18 mouse cellular contexts compared by ENCODE assay signal in the genomic region with DNA sequence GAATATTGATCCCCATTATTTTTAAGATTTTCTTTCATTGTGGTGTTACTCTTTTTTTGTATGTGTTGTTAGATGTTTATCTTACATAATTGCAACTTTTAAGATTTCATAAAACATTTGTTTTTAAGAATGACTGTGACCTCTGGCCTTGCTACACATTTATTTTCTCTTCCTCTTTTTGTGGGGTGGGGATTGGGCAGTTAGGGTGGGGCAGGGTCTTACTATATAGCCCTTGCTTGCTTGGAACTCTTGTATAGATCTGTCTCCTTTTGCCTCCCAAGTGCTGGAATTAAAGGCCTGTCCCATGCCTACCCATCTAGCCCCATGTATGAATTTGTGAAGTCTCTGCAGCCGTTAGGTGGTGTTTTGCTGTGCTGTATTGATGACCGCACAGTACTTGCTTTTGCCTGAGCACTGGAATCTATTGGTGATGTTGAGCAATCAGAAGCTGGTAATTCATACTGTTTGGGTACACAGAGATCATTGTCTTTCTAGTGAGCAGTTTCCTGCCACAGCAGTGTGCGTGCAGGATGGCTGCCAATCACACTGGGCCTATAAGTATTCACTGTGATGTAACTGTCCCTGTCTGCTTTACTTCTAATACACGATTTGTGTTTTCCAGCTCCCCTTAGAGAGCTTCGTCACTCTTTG. TPM values are rescaled to one million over a fixed set of nuclear protein-coding genes. Genes with fewer than 3 reads are reported as not detected.
DNase-seq lines count a peak whose midpoint lies in the region; ATAC-seq and TF ChIP-seq lines count a peak whose summit lies in the region.
"Had no signal": no experiment of that assay in that cellular context is flagged by ENCODE, and none has a peak within 500 bp of the region (broad histone marks: within the 10 kb centered on the region; RNA-seq: fewer than 3 reads in every experiment).

No protein-coding gene starts in this region.

- TF ChIP-seq CTCF in spleen, adult 2 months (IDR thresholded peaks at IDR 0.05; ENCODE audit: extremely low read depth, insufficient read depth, insufficient read length, insufficient replicate concordance), result no peak

- H3K4me2 ChIP-seq in forebrain, embryonic 13.5 days, result no peak overlapping the region
- no peak overlapping the region for H3K4me2 ChIP-seq in forebrain, embryonic 15.5 days (replicated peaks)
- H3K4me2 ChIP-seq in liver, embryonic 11.5 days, result no peak overlapping the region
- no peak overlapping the region for H3K4me2 ChIP-seq in kidney, embryonic 14.5 days (replicated peaks; ENCODE audit: low read depth, low read length)
- H3K4me2 ChIP-seq: heart, embryonic 15.5 days had no signal

- 0 out of 2 replicates have a peak, but pooled peaks have one; percentile 3 for ATAC-seq in forebrain, embryonic 13.5 days
- ATAC-seq in forebrain, embryonic 15.5 days (replicated peaks), result no peak
- ATAC-seq in liver, embryonic 11.5 days (replicated peaks; ENCODE audit: low FRiP score), result peak; percentile 41; the same call in 1 of the 2 replicates
- peak; percentile 62 for ATAC-seq in monocyte, adult 5-6 weeks (replicated peaks; ENCODE audit: insufficient number of reproducible peaks, low FRiP score, low TSS enrichment, poor library complexity, severe bottlenecking)
- no peak; the same call in 1 of the 2 replicates for ATAC-seq in kidney, embryonic 14.5 days (ENCODE audit: low FRiP score, low TSS enrichment)
- ATAC-seq: activated CD4-positive, CD25-positive, alpha-beta regulatory T cell, adult 4 months had no signal

- H3K9ac ChIP-seq in forebrain, embryonic 13.5 days, result no peak overlapping the region
- no peak overlapping the region for H3K9ac ChIP-seq in forebrain, embryonic 15.5 days (replicated peaks)
- no peak overlapping the region for H3K9ac ChIP-seq in liver, embryonic 11.5 days (ENCODE audit: low read depth, low read length)
- no peak overlapping the region for H3K9ac ChIP-seq in kidney, embryonic 14.5 days (ENCODE audit: low read depth, low read length)
- H3K9ac ChIP-seq: heart, embryonic 15.5 days had no signal

- no peak for TF ChIP-seq POLR2A in spleen, adult 2 months (IDR thresholded peaks at IDR 0.05; ENCODE audit: low read depth, low read length)

- no peak overlapping the region for H3K4me3 ChIP-seq in forebrain, embryonic 13.5 days
- no peak overlapping the region for H3K4me3 ChIP-seq in forebrain, embryonic 15.5 days
- H3K4me3 ChIP-seq in spleen, adult 2 months (ENCODE audit: extremely low read depth, insufficient read depth, insufficient read length), result no peak overlapping the region
- no peak overlapping the region for H3K4me3 ChIP-seq in liver, embryonic 11.5 days (ENCODE audit: low read depth, low read length)
- H3K4me3 ChIP-seq in kidney, embryonic 14.5 days (ENCODE audit: low read length), result no peak overlapping the region
- H3K4me3 ChIP-seq: forebrain, embryonic 10.5 days; heart, embryonic 15.5 days; hindbrain, embryonic 10.5 days; midbrain, embryonic 10.5 days had no signal

- H3K27ac ChIP-seq in forebrain, embryonic 13.5 days, result no peak overlapping the region
- H3K27ac ChIP-seq in forebrain, embryonic 15.5 days (replicated peaks), result no peak overlapping the region
- H3K27ac ChIP-seq in spleen, adult 2 months (ENCODE audit: insufficient read depth, low read length), result peak overlapping the region; percentile 58
- no peak overlapping the region for H3K27ac ChIP-seq in liver, embryonic 11.5 days (ENCODE audit: low read depth, low read length)
- H3K27ac ChIP-seq in kidney, embryonic 14.5 days (ENCODE audit: low read depth, low read length), result no peak overlapping the region
- H3K27ac ChIP-seq: forebrain, embryonic 10.5 days; heart, embryonic 15.5 days; hindbrain, embryonic 10.5 days; midbrain, embryonic 10.5 days; stomach, postnatal 0 days had no signal

- DNase-seq in spleen, adult 2 months (ENCODE audit: low read depth in 1 of 2, low spot score in 2 of 2), result no peak
- DNase-seq in spleen, adult 18-20 months, result no peak
- no peak for DNase-seq in liver, embryonic 11.5 days (ENCODE audit: low spot score)
- no peak for DNase-seq in layer of hippocampus, adult 18-20 months (ENCODE audit: low spot score in 2 of 2)
- DNase-seq: adrenal gland, postnatal 14 days; cerebellum, adult 9-10 months; kidney, adult 8-10 months; kidney, postnatal 4 days had no signal

- no peaks in the 10 kb centered on the region for H3K27me3 ChIP-seq in forebrain, embryonic 13.5 days
- H3K27me3 ChIP-seq in forebrain, embryonic 15.5 days, result no peaks in the 10 kb centered on the region
- H3K27me3 ChIP-seq in spleen, adult 2 months (ENCODE audit: control insufficient read depth, insufficient read depth, low read length), result no peaks in the 10 kb centered on the region
- no peaks in the 10 kb centered on the region for H3K27me3 ChIP-seq in liver, embryonic 11.5 days (replicated peaks; ENCODE audit: control insufficient read depth, insufficient read depth, low read length)
- H3K27me3 ChIP-seq in kidney, embryonic 14.5 days (ENCODE audit: control insufficient read depth, insufficient read depth, low read length), result no peaks in the 10 kb centered on the region
- H3K27me3 ChIP-seq: heart, embryonic 15.5 days had no signal

- H3K36me3 ChIP-seq in forebrain, embryonic 13.5 days (ENCODE audit: poor library complexity, severe bottlenecking), result peaks cover 21% of the 10 kb centered on the region
- H3K36me3 ChIP-seq in forebrain, embryonic 15.5 days, result peaks cover 18% of the 10 kb centered on the region
- peaks cover 5% of the 10 kb centered on the region for H3K36me3 ChIP-seq in spleen, adult 2 months (ENCODE audit: control insufficient read depth, insufficient read depth, low read length)
- peaks cover 9% of the 10 kb centered on the region for H3K36me3 ChIP-seq in liver, embryonic 11.5 days (ENCODE audit: control insufficient read depth, insufficient read depth, low read length)
- H3K36me3 ChIP-seq in kidney, embryonic 14.5 days (ENCODE audit: control insufficient read depth, insufficient read depth, low read length), result peaks cover 20% of the 10 kb centered on the region

- 76% methylated on average over 5 of the region's 5 CpGs for WGBS in forebrain, embryonic 13.5 days
- 79% methylated on average over 5 of the region's 5 CpGs for WGBS in forebrain, embryonic 15.5 days
- 53% methylated on average over 5 of the region's 5 CpGs for WGBS in spleen, adult 2 months
- 75% methylated on average over 5 of the region's 5 CpGs for WGBS in liver, embryonic 11.5 days
- 87% methylated on average over 5 of the region's 5 CpGs for WGBS in kidney, embryonic 14.5 days

- H3K9me3 ChIP-seq in forebrain, embryonic 13.5 days (replicated peaks), result no peaks in the 10 kb centered on the region
- no peaks in the 10 kb centered on the region for H3K9me3 ChIP-seq in forebrain, embryonic 15.5 days
- no peaks in the 10 kb centered on the region for H3K9me3 ChIP-seq in liver, embryonic 11.5 days (ENCODE audit: control insufficient read depth, low read length)
- no peaks in the 10 kb centered on the region for H3K9me3 ChIP-seq in kidney, embryonic 14.5 days (ENCODE audit: control insufficient read depth, low read length)
- H3K9me3 ChIP-seq: forebrain, embryonic 10.5 days; heart, embryonic 15.5 days; hindbrain, embryonic 10.5 days; midbrain, embryonic 10.5 days had no signal

- H3K4me1 ChIP-seq in forebrain, embryonic 13.5 days, result no peaks in the 10 kb centered on the region
- no peaks in the 10 kb centered on the region for H3K4me1 ChIP-seq in forebrain, embryonic 15.5 days
- H3K4me1 ChIP-seq in spleen, adult 2 months (ENCODE audit: control insufficient read depth, insufficient read depth, insufficient read length), result peaks cover 9% of the 10 kb centered on the region
- no peaks in the 10 kb centered on the region for H3K4me1 ChIP-seq in liver, embryonic 11.5 days (replicated peaks; ENCODE audit: control insufficient read depth, insufficient read depth, low read length)
- H3K4me1 ChIP-seq in kidney, embryonic 14.5 days (ENCODE audit: control insufficient read depth, insufficient read depth, low read length), result no peaks in the 10 kb centered on the region
- H3K4me1 ChIP-seq: forebrain, embryonic 10.5 days; heart, embryonic 15.5 days; hindbrain, embryonic 10.5 days; midbrain, embryonic 10.5 days had no signal

RNA-seq across cellular contexts. Expression of a gene that starts 56.1 kb away (rescaled TPM):
- polyA plus RNA-seq in forebrain, embryonic 13.5 days (2015; fragmentation: Nextera tagmentation; extraction: Ambion mirVana), result 39.2 and 44.4 TPM in 2 replicates
- 48.2 and 51.9 TPM in 2 replicates for polyA plus RNA-seq in forebrain, embryonic 15.5 days (2015; fragmentation: Nextera tagmentation; extraction: Ambion mirVana)
- polyA plus RNA-seq in spleen, adult 2 months (2012; rRNA removed), result 11.4 and 12.9 TPM in 2 replicates
- 3.6 and 5.1 TPM in 2 replicates for polyA plus RNA-seq in liver, embryonic 11.5 days (2014; fragmentation: Nextera tagmentation; extraction: Ambion mirVana)
- 2.4 to 4.4 TPM (median 3.0 TPM) in 3 replicates for total RNA-seq in monocyte, adult 5-6 weeks (2017)
- total RNA-seq in layer of hippocampus, adult 18-20 months (2021), result 10 to 100 TPM; 83.6 to 84.4 TPM
- polyA plus RNA-seq in kidney, embryonic 14.5 days (2014; fragmentation: Nextera tagmentation; extraction: Ambion mirVana), result 12.3 and 16.4 TPM in 2 replicates

Comparison
In these comparisons a context has a peak if more than half of its experiments do, and no peak if none do; other contexts are left out.
1. ATAC-seq: peak in forebrain, embryonic 13.5 days (single experiment), liver, embryonic 11.5 days (single experiment) and monocyte, adult 5-6 weeks (single experiment); none in forebrain, embryonic 15.5 days (single experiment) and kidney, embryonic 14.5 days (single experiment).